Mouse (Mus musculus) hindbrain, embryonic 15.5 days (tissue): ENCODE results near the gene Abca1. TPM values are rescaled to one million over a fixed set of nuclear protein-coding genes. Genes with fewer than 3 reads are reported as not detected.

Experiments
- ATAC-seq: fragments of 200-750 bp; cut with Nextera tagmentation; 2 replicates; pipeline ENCODE4 v1.8.0; 2017; ENCODE audit warnings: low read depth, moderate number of reproducible peaks, moderate TSS enrichment; ENCODE audit not compliant: low FRiP score
- H3K27ac ChIP-seq: fragments of 300-500 bp; sonication (generic); replicated peaks from 2 replicates; pipeline ENCODE4 v1.5.1; 2015; ENCODE audit warnings: mild to moderate bottlenecking, inconsistent platforms
- H3K27me3 ChIP-seq: fragments of 300-500 bp; sonication (generic); 2 replicates; pipeline ENCODE4 v1.6.1; 2015; ENCODE audit warnings: control low read depth, inconsistent platforms
- H3K36me3 ChIP-seq: fragments of 300-500 bp; sonication (generic); 2 replicates; pipeline ENCODE4 v1.6.1; 2015; ENCODE audit warnings: control low read depth, inconsistent platforms
- H3K4me1 ChIP-seq: fragments of 300-500 bp; sonication (generic); replicated peaks from 2 replicates; pipeline ENCODE4 v1.6.1; 2015; ENCODE audit warnings: control low read depth, inconsistent platforms
- H3K4me2 ChIP-seq: fragments of 300-500 bp; sonication (generic); 2 replicates; pipeline ENCODE4 v1.6.1; 2015; ENCODE audit warnings: moderate library complexity, mild to moderate bottlenecking, inconsistent platforms
- H3K4me3 ChIP-seq: fragments of 300-500 bp; sonication (generic); 2 replicates; pipeline ENCODE4 v1.5.1; 2015; ENCODE audit warnings: mild to moderate bottlenecking, inconsistent platforms
- H3K9ac ChIP-seq: fragments of 300-500 bp; sonication (generic); 2 replicates; pipeline ENCODE4 v1.6.1; 2015; ENCODE audit warnings: inconsistent platforms
- H3K9me3 ChIP-seq: fragments of 300-500 bp; sonication (generic); 2 replicates; pipeline ENCODE4 v1.6.1; 2016; ENCODE audit warnings: control low read depth, inconsistent platforms
- WGBS: fragments of 180-500 bp; shearing (Covaris S2); methylation state at CpG from one replicate; pipeline ENCODE4 v1.1.7; 2015; 5-methylcytosine and 5-hydroxymethylcytosine counted together
- polyA plus RNA-seq: library from polyadenylated mRNA; unstranded; fragments of >200 nt; fragmentation: Nextera tagmentation; extraction: Ambion mirVana; gene quantifications from 2 replicates; pipeline ENCODE4 v1.2.1, GENCODE M21; 2015

Abca1 gene
- polyA plus RNA-seq, 1 experiment from 2014 or later = 10.1 TPM

GRCm38 (mm10) chr4:53131538-53131937 is 28.2 kb downstream of the Abca1 start:
- Histone ChIP-seq H3K27ac (no peak overlapping the region), H3K9me3 (no peaks in the 10 kb centered on the region), H3K27me3 (no peaks in the 10 kb centered on the region), H3K9ac (no peak overlapping the region), H3K4me3 (no peak overlapping the region), H3K4me1 (no peaks in the 10 kb centered on the region), H3K36me3 (0 out of 2 replicates have a peak, but pooled peaks cover 4% of the 10 kb centered on the region), H3K4me2 (no peak overlapping the region)
- no peak for ATAC-seq
- WGBS = 94% methylated on average over 5 of the region's 5 CpGs

- no peak overlapping the region for H3K27ac ChIP-seq
- no peaks in the 10 kb centered on the region for H3K27me3 ChIP-seq
- no peak for ATAC-seq
- no peak overlapping the region for H3K4me2 ChIP-seq
- no peak overlapping the region for H3K9ac ChIP-seq
- 75% methylated on average over 6 of the region's 6 CpGs for WGBS
- H3K9me3 ChIP-seq = no peaks in the 10 kb centered on the region
- 0 out of 2 replicates have a peak, but pooled peaks cover 4% of the 10 kb centered on the region for H3K36me3 ChIP-seq
- H3K4me1 ChIP-seq = no peaks in the 10 kb centered on the region
- no peak overlapping the region for H3K4me3 ChIP-seq
Measured at GRCm38 (mm10) chr4:53130622-53131517, 28.8 kb downstream of the Abca1 start.

GRCm38 (mm10) chr4:53129716-53130301 is 29.9 kb downstream of the Abca1 start:
- H3K27me3 ChIP-seq = no peaks in the 10 kb centered on the region
- no peaks in the 10 kb centered on the region for H3K4me1 ChIP-seq
- no peak overlapping the region for H3K9ac ChIP-seq
- no peaks in the 10 kb centered on the region for H3K9me3 ChIP-seq
- no peak overlapping the region for H3K4me2 ChIP-seq
- no peak overlapping the region for H3K4me3 ChIP-seq
- H3K36me3 ChIP-seq = 0 out of 2 replicates have a peak, but pooled peaks cover 4% of the 10 kb centered on the region
- 91% methylated on average over 11 of the region's 11 CpGs for WGBS
- H3K27ac ChIP-seq = no peak overlapping the region
- no peak for ATAC-seq

GRCm38 (mm10) chr4:53127266-53127665 is 32.4 kb downstream of the Abca1 start:
- WGBS = 71% methylated on average over 5 of the region's 5 CpGs
- no peak for ATAC-seq

GRCm38 (mm10) chr4:53126794-53127193 is 32.9 kb downstream of the Abca1 start:
- WGBS = 75% methylated on average over 7 of the region's 7 CpGs
- peak; percentile 64; the same call in 1 of the 2 replicates for ATAC-seq
- H3K36me3 ChIP-seq = 0 out of 2 replicates have a peak, but pooled peaks cover 4% of the 10 kb centered on the region

More at GRCm38 (mm10) chr4:53127266-53127665, 32.4 kb downstream of the Abca1 start:
- H3K4me2 ChIP-seq = no peak overlapping the region
- H3K36me3 ChIP-seq = 0 out of 2 replicates have a peak, but pooled peaks cover 4% of the 10 kb centered on the region
- no peak overlapping the region for H3K4me3 ChIP-seq
- H3K27me3 ChIP-seq = no peaks in the 10 kb centered on the region
- H3K4me1 ChIP-seq = no peaks in the 10 kb centered on the region; the same call in 1 of the 2 replicates
- no peak overlapping the region for H3K9ac ChIP-seq
- no peaks in the 10 kb centered on the region for H3K9me3 ChIP-seq
- H3K27ac ChIP-seq = 0 out of 2 replicates have a peak overlapping the region, but pooled peaks have one; percentile 7

GRCm38 (mm10) chr4:53124837-53125490 is 34.7 kb downstream of the Abca1 start:
- Histone ChIP-seq H3K27me3 (no peaks in the 10 kb centered on the region), H3K4me1 (no peaks in the 10 kb centered on the region; the same call in 1 of the 2 replicates), H3K4me3 (no peak overlapping the region), H3K27ac (no peak overlapping the region), H3K9ac (no peak overlapping the region), H3K4me2 (no peak overlapping the region), H3K36me3 (0 out of 2 replicates have a peak, but pooled peaks cover 4% of the 10 kb centered on the region), H3K9me3 (no peaks in the 10 kb centered on the region)
- WGBS = 93% methylated on average over 10 of the region's 10 CpGs
- no peak for ATAC-seq

More at GRCm38 (mm10) chr4:53126794-53127193, 32.9 kb downstream of the Abca1 start:
- no peak overlapping the region for H3K4me2 ChIP-seq
- H3K4me1 ChIP-seq = no peaks in the 10 kb centered on the region; the same call in 1 of the 2 replicates
- H3K9me3 ChIP-seq = no peaks in the 10 kb centered on the region
- H3K27ac ChIP-seq = no peak overlapping the region
- H3K27me3 ChIP-seq = no peaks in the 10 kb centered on the region
- no peak overlapping the region for H3K4me3 ChIP-seq
- no peak overlapping the region for H3K9ac ChIP-seq

- Histone ChIP-seq H3K4me1 (no peaks in the 10 kb centered on the region; the same call in 1 of the 2 replicates), H3K4me3 (no peak overlapping the region), H3K27ac (no peak overlapping the region), H3K27me3 (no peaks in the 10 kb centered on the region), H3K9ac (no peak overlapping the region), H3K9me3 (no peaks in the 10 kb centered on the region), H3K4me2 (no peak overlapping the region), H3K36me3 (no peaks in the 10 kb centered on the region)
- 93% methylated on average over 3 of the region's 3 CpGs for WGBS
- no peak for ATAC-seq
Measured at GRCm38 (mm10) chr4:53122310-53122709, 37.4 kb downstream of the Abca1 start.

GRCm38 (mm10) chr4:53121516-53122227 is 38.0 kb downstream of the Abca1 start:
- H3K4me3 ChIP-seq = no peak overlapping the region
- no peaks in the 10 kb centered on the region; the same call in 1 of the 2 replicates for H3K4me1 ChIP-seq
- H3K27ac ChIP-seq = no peak overlapping the region
- no peaks in the 10 kb centered on the region for H3K27me3 ChIP-seq
- H3K4me2 ChIP-seq = no peak overlapping the region
- H3K9me3 ChIP-seq = no peaks in the 10 kb centered on the region
- no peak overlapping the region for H3K9ac ChIP-seq
- 66% methylated on average over 7 of the region's 7 CpGs for WGBS
- ATAC-seq = no peak
- no peaks in the 10 kb centered on the region for H3K36me3 ChIP-seq

GRCm38 (mm10) chr4:53121084-53121483 is 38.6 kb downstream of the Abca1 start:
- no peak overlapping the region for H3K4me3 ChIP-seq
- peaks cover under 1% of the 10 kb centered on the region; the same call in 1 of the 2 replicates for H3K4me1 ChIP-seq
- no peak overlapping the region for H3K27ac ChIP-seq
- no peak overlapping the region for H3K9ac ChIP-seq
- ATAC-seq = no peak
- H3K36me3 ChIP-seq = no peaks in the 10 kb centered on the region
- H3K9me3 ChIP-seq = no peaks in the 10 kb centered on the region
- WGBS = 88% methylated on average over 3 of the region's 3 CpGs
- no peaks in the 10 kb centered on the region for H3K27me3 ChIP-seq
- no peak overlapping the region for H3K4me2 ChIP-seq

- no peaks in the 10 kb centered on the region for H3K9me3 ChIP-seq
- no peak overlapping the region for H3K4me2 ChIP-seq
- no peaks in the 10 kb centered on the region for H3K27me3 ChIP-seq
- no peaks in the 10 kb centered on the region for H3K36me3 ChIP-seq
- no peak overlapping the region for H3K4me3 ChIP-seq
- ATAC-seq = no peak
- 85% methylated on average over 10 of the region's 10 CpGs for WGBS
- H3K9ac ChIP-seq = no peak overlapping the region
- peaks cover 4% of the 10 kb centered on the region; the same call in 1 of the 2 replicates for H3K4me1 ChIP-seq
- H3K27ac ChIP-seq = no peak overlapping the region
Measured at GRCm38 (mm10) chr4:53120038-53120685, 39.5 kb downstream of the Abca1 start.

GRCm38 (mm10) chr4:53118643-53119042 is 41.1 kb downstream of the Abca1 start:
- peaks cover 4% of the 10 kb centered on the region; the same call in 1 of the 2 replicates for H3K4me1 ChIP-seq
- no peak overlapping the region for H3K9ac ChIP-seq
- H3K9me3 ChIP-seq = no peaks in the 10 kb centered on the region
- no peak overlapping the region for H3K4me2 ChIP-seq
- no peak for ATAC-seq
- no peak overlapping the region for H3K4me3 ChIP-seq
- no peak overlapping the region for H3K27ac ChIP-seq
- 78% methylated on average over 4 of the region's 4 CpGs for WGBS
- no peaks in the 10 kb centered on the region for H3K36me3 ChIP-seq
- H3K27me3 ChIP-seq = no peaks in the 10 kb centered on the region
